16 mouse cellular contexts compared by ENCODE assay signal in genomic region chr13:52528281-52528680, GRCm38 (mm10). TPM values are rescaled to one million over a fixed set of nuclear protein-coding genes. Genes with fewer than 3 reads are reported as not detected.
DNase-seq lines count a peak whose midpoint lies in the region; ATAC-seq and TF ChIP-seq lines count a peak whose summit lies in the region.
"Had no signal": no experiment of that assay in that cellular context is flagged by ENCODE, and none has a peak within 500 bp of the region (broad histone marks: within the 10 kb centered on the region; RNA-seq: fewer than 3 reads in every experiment).

No protein-coding gene starts in this region.

- no peak for TF ChIP-seq POLR2A in cortical plate, adult 2 months (IDR thresholded peaks at IDR 0.05; ENCODE audit: extremely low read depth, insufficient read depth, low read length)

- H3K9me3 ChIP-seq in forebrain, embryonic 15.5 days: no peaks in the 10 kb centered on the region
- peaks cover 4% of the 10 kb centered on the region; the same call in 1 of the 2 replicates for H3K9me3 ChIP-seq in forebrain, embryonic 11.5 days (ENCODE audit: control insufficient read depth, low read length)
- no peaks in the 10 kb centered on the region for H3K9me3 ChIP-seq in hindbrain, embryonic 12.5 days (replicated peaks)
- H3K9me3 ChIP-seq in hindbrain, embryonic 11.5 days (ENCODE audit: control insufficient read depth, low read length): no peaks in the 10 kb centered on the region
- no peaks in the 10 kb centered on the region for H3K9me3 ChIP-seq in midbrain, embryonic 15.5 days
- H3K9me3 ChIP-seq: heart, embryonic 10.5 days; intestine, embryonic 15.5 days; limb, embryonic 15.5 days; stomach, embryonic 15.5 days had no signal

- no peak overlapping the region for H3K9ac ChIP-seq in forebrain, embryonic 15.5 days (replicated peaks)
- no peak overlapping the region for H3K9ac ChIP-seq in forebrain, embryonic 11.5 days (ENCODE audit: low read length)
- no peak overlapping the region for H3K9ac ChIP-seq in hindbrain, embryonic 12.5 days
- no peak overlapping the region for H3K9ac ChIP-seq in hindbrain, embryonic 11.5 days (ENCODE audit: low read depth, low read length)
- H3K9ac ChIP-seq in midbrain, embryonic 15.5 days: no peak overlapping the region; the same call in 1 of the 2 replicates
- H3K9ac ChIP-seq: intestine, embryonic 15.5 days; limb, embryonic 15.5 days; liver, postnatal 0 days; stomach, embryonic 15.5 days had no signal

- 80% methylated on average over 8 of the region's 8 CpGs for WGBS in forebrain, embryonic 15.5 days
- 85% methylated on average over 8 of the region's 8 CpGs for WGBS in forebrain, embryonic 11.5 days
- WGBS in hindbrain, embryonic 12.5 days: 85% methylated on average over 8 of the region's 8 CpGs
- 82% methylated on average over 8 of the region's 8 CpGs for WGBS in hindbrain, embryonic 11.5 days
- 81% methylated on average over 8 of the region's 8 CpGs for WGBS in midbrain, embryonic 15.5 days

- peak overlapping the region; percentile 65; the same call in 1 of the 2 replicates for H3K4me3 ChIP-seq in forebrain, embryonic 15.5 days
- no peak overlapping the region for H3K4me3 ChIP-seq in forebrain, embryonic 11.5 days (ENCODE audit: low read depth, low read length)
- H3K4me3 ChIP-seq in hindbrain, embryonic 12.5 days: no peak overlapping the region
- no peak overlapping the region for H3K4me3 ChIP-seq in hindbrain, embryonic 11.5 days (ENCODE audit: low read depth, low read length)
- H3K4me3 ChIP-seq in cortical plate, adult 2 months (ENCODE audit: insufficient read depth, low read length): peak overlapping the region; percentile 82
- peak overlapping the region; percentile 63 for H3K4me3 ChIP-seq in midbrain, embryonic 15.5 days
- H3K4me3 ChIP-seq: gastrocnemius, adult 2 months; heart, embryonic 10.5 days; intestine, embryonic 15.5 days; limb, embryonic 15.5 days; stomach, embryonic 15.5 days had no signal

- no peaks in the 10 kb centered on the region for H3K36me3 ChIP-seq in forebrain, embryonic 15.5 days
- H3K36me3 ChIP-seq in forebrain, embryonic 11.5 days (ENCODE audit: control insufficient read depth, insufficient read depth, low read length): no peaks in the 10 kb centered on the region
- H3K36me3 ChIP-seq in hindbrain, embryonic 12.5 days: no peaks in the 10 kb centered on the region
- no peaks in the 10 kb centered on the region for H3K36me3 ChIP-seq in hindbrain, embryonic 11.5 days (ENCODE audit: control insufficient read depth, insufficient read depth, low read length)
- H3K36me3 ChIP-seq in midbrain, embryonic 15.5 days (replicated peaks): no peaks in the 10 kb centered on the region
- H3K36me3 ChIP-seq: G1E; heart, embryonic 10.5 days; intestine, embryonic 15.5 days; limb, embryonic 15.5 days; stomach, embryonic 15.5 days had no signal

- H3K4me2 ChIP-seq in forebrain, embryonic 15.5 days (replicated peaks): peak overlapping the region; percentile 97
- H3K4me2 ChIP-seq in forebrain, embryonic 11.5 days (ENCODE audit: low read depth, low read length, severe bottlenecking): no peak overlapping the region
- H3K4me2 ChIP-seq in hindbrain, embryonic 12.5 days (replicated peaks): peak overlapping the region; percentile 19; the same call in 1 of the 2 replicates
- H3K4me2 ChIP-seq in hindbrain, embryonic 11.5 days (replicated peaks; ENCODE audit: low read depth, low read length): no peak overlapping the region
- H3K4me2 ChIP-seq in midbrain, embryonic 15.5 days: peak overlapping the region; percentile 89
- H3K4me2 ChIP-seq: intestine, embryonic 15.5 days; limb, embryonic 15.5 days; stomach, embryonic 15.5 days had no signal

- no peak for ATAC-seq in forebrain, embryonic 15.5 days (replicated peaks)
- ATAC-seq in forebrain, embryonic 11.5 days (replicated peaks; ENCODE audit: low FRiP score): no peak
- no peak for ATAC-seq in hindbrain, embryonic 12.5 days (ENCODE audit: low FRiP score)
- ATAC-seq in hindbrain, embryonic 11.5 days (ENCODE audit: low FRiP score): no peak
- ATAC-seq in midbrain, embryonic 15.5 days (replicated peaks): no peak
- ATAC-seq: intestine, embryonic 15.5 days; liver, postnatal 0 days had no signal

- no peaks in the 10 kb centered on the region for H3K27me3 ChIP-seq in forebrain, embryonic 15.5 days
- peaks cover 12% of the 10 kb centered on the region for H3K27me3 ChIP-seq in forebrain, embryonic 11.5 days (ENCODE audit: control insufficient read depth, insufficient read depth, low read length)
- H3K27me3 ChIP-seq in hindbrain, embryonic 12.5 days: peaks cover 17% of the 10 kb centered on the region
- H3K27me3 ChIP-seq in hindbrain, embryonic 11.5 days (ENCODE audit: control insufficient read depth, insufficient read depth, low read length): peaks cover 14% of the 10 kb centered on the region
- H3K27me3 ChIP-seq in midbrain, embryonic 15.5 days (replicated peaks): 0 out of 2 replicates have a peak, but pooled peaks cover 8% of the 10 kb centered on the region

- H3K4me1 ChIP-seq in forebrain, embryonic 15.5 days: peaks cover 12% of the 10 kb centered on the region
- no peaks in the 10 kb centered on the region; the same call in 1 of the 2 replicates for H3K4me1 ChIP-seq in forebrain, embryonic 11.5 days (replicated peaks; ENCODE audit: control insufficient read depth, insufficient read depth, low read length)
- H3K4me1 ChIP-seq in hindbrain, embryonic 12.5 days: peaks cover 6% of the 10 kb centered on the region
- H3K4me1 ChIP-seq in hindbrain, embryonic 11.5 days (replicated peaks; ENCODE audit: control insufficient read depth, insufficient read depth, low read length): 0 out of 2 replicates have a peak, but pooled peaks cover 4% of the 10 kb centered on the region
- H3K4me1 ChIP-seq in cortical plate, adult 2 months (ENCODE audit: control insufficient read depth, insufficient read depth, low read length): peaks cover 4% of the 10 kb centered on the region
- H3K4me1 ChIP-seq in midbrain, embryonic 15.5 days: peaks cover 16% of the 10 kb centered on the region

- TF ChIP-seq CTCF in cortical plate, adult 2 months (IDR thresholded peaks at IDR 0.05; ENCODE audit: extremely low read depth, insufficient read depth, low read length): no peak

- H3K27ac ChIP-seq in forebrain, embryonic 15.5 days (replicated peaks): no peak overlapping the region
- no peak overlapping the region for H3K27ac ChIP-seq in forebrain, embryonic 11.5 days (ENCODE audit: low read depth, low read length)
- no peak overlapping the region for H3K27ac ChIP-seq in hindbrain, embryonic 12.5 days
- no peak overlapping the region for H3K27ac ChIP-seq in hindbrain, embryonic 11.5 days (ENCODE audit: low read depth, low read length)
- H3K27ac ChIP-seq in cortical plate, adult 2 months (ENCODE audit: insufficient read depth, low read length): no peak overlapping the region; the same call in 1 of the 2 replicates
- no peak overlapping the region for H3K27ac ChIP-seq in midbrain, embryonic 15.5 days
- H3K27ac ChIP-seq: gastrocnemius, adult 2 months; heart, embryonic 10.5 days; intestine, embryonic 15.5 days; limb, embryonic 15.5 days; stomach, embryonic 15.5 days had no signal

- no peak for DNase-seq in forebrain, embryonic 11.5 days (ENCODE audit: low spot score)
- DNase-seq in hindbrain, embryonic 11.5 days (ENCODE audit: low spot score): no peak
- no peak for DNase-seq in right cerebral cortex, postnatal 36 days (ENCODE audit: low spot score in 2 of 2)
- no peak for DNase-seq in lung, postnatal 14 days
- DNase-seq: gastrocnemius, adult 2 months; liver, postnatal 0 days; lung, postnatal 4 days had no signal

RNA-seq across cellular contexts. Expression of gene Diras2, which starts 2.8 kb away (rescaled TPM):
- 2.6 and 2.7 TPM in 2 replicates for polyA plus RNA-seq in forebrain, embryonic 15.5 days (2015; fragmentation: Nextera tagmentation; extraction: Ambion mirVana)
- polyA plus RNA-seq in forebrain, embryonic 11.5 days (2014; fragmentation: Nextera tagmentation; extraction: Ambion mirVana): 0.05 TPM in 2 replicates
- 1.8 and 2.0 TPM in 2 replicates for polyA plus RNA-seq in hindbrain, embryonic 12.5 days (2016; fragmentation: Nextera tagmentation; extraction: Ambion mirVana)
- polyA plus RNA-seq in hindbrain, embryonic 11.5 days (2014; fragmentation: Nextera tagmentation; extraction: Ambion mirVana): 0.24 and 0.40 TPM in 2 replicates
- polyA plus RNA-seq in cortical plate, adult 2 months (2012; rRNA removed): 183 and 184 TPM in 2 replicates
- polyA plus RNA-seq in midbrain, embryonic 15.5 days (2015; fragmentation: Nextera tagmentation; extraction: Ambion mirVana): 5.2 and 5.7 TPM in 2 replicates
- polyA plus RNA-seq: G1E had no signal

RNA-seq across cellular contexts. Expression of gene Syk, which starts 54.7 kb away (rescaled TPM):
- 1.1 and 1.2 TPM in 2 replicates for polyA plus RNA-seq in forebrain, embryonic 15.5 days (2015; fragmentation: Nextera tagmentation; extraction: Ambion mirVana)
- 2.2 and 2.3 TPM in 2 replicates for polyA plus RNA-seq in forebrain, embryonic 11.5 days (2014; fragmentation: Nextera tagmentation; extraction: Ambion mirVana)
- polyA plus RNA-seq in hindbrain, embryonic 12.5 days (2016; fragmentation: Nextera tagmentation; extraction: Ambion mirVana): 3.9 and 4.1 TPM in 2 replicates
- polyA plus RNA-seq in hindbrain, embryonic 11.5 days (2014; fragmentation: Nextera tagmentation; extraction: Ambion mirVana): 4.0 and 4.4 TPM in 2 replicates
- 3.2 and 3.3 TPM in 2 replicates for polyA plus RNA-seq in cortical plate, adult 2 months (2012; rRNA removed)
- 1.4 and 1.8 TPM in 2 replicates for polyA plus RNA-seq in midbrain, embryonic 15.5 days (2015; fragmentation: Nextera tagmentation; extraction: Ambion mirVana)
- polyA plus RNA-seq: G1E had no signal

Comparison
In these comparisons a context has a peak if more than half of its experiments do, and no peak if none do; other contexts are left out.
1. H3K4me2 ChIP-seq: peak in forebrain, embryonic 15.5 days (single experiment), hindbrain, embryonic 12.5 days (single experiment) and midbrain, embryonic 15.5 days (single experiment); none in forebrain, embryonic 11.5 days (single experiment) and hindbrain, embryonic 11.5 days (single experiment).
2. H3K4me3 ChIP-seq: peak in forebrain, embryonic 15.5 days (single experiment), cortical plate, adult 2 months (single experiment) and midbrain, embryonic 15.5 days (single experiment); none in forebrain, embryonic 11.5 days (single experiment), hindbrain, embryonic 12.5 days (single experiment) and hindbrain, embryonic 11.5 days (single experiment).
3. RNA of gene Diras2, which starts 2.8 kb away (polyA plus RNA-seq): 183 to 184 TPM in cortical plate, adult 2 months; 5.2 to 5.7 TPM in midbrain, embryonic 15.5 days, 2.6 to 2.7 TPM in forebrain, embryonic 15.5 days, 1.8 to 2.0 TPM in hindbrain, embryonic 12.5 days, 0.24 to 0.40 TPM in hindbrain, embryonic 11.5 days and 0.05 TPM in forebrain, embryonic 11.5 days; every median in the first group is over 10 times any median in the second.